Mouse (Mus musculus) hindbrain, postnatal 0 days (tissue): Measurements from ENCODE around the gene Spats1. TPM values are rescaled to one million over a fixed set of nuclear protein-coding genes. Genes with fewer than 3 reads are reported as not detected.

ENCODE experiments used
- ATAC-seq: fragments of 200-750 bp; cut with Nextera tagmentation; 2 replicates; pipeline ENCODE4 v1.8.0; 2017; ENCODE audit warnings: mild to moderate bottlenecking, moderate TSS enrichment, moderate library complexity
- DNase-seq: peaks from one replicate; pipeline ENCODE4 v3.0.0-alpha.2; 2015; ENCODE audit warnings: low spot score
- H3K27ac ChIP-seq: fragments of 300-500 bp; sonication (generic); 2 replicates; pipeline ENCODE4 v1.5.1; 2014; ENCODE audit warnings: mild to moderate bottlenecking
- H3K27me3 ChIP-seq: fragments of 300-500 bp; sonication (generic); 2 replicates; pipeline ENCODE4 v1.6.1; 2014; ENCODE audit warnings: low read length, mixed read lengths; ENCODE audit not compliant: insufficient read depth
- H3K36me3 ChIP-seq: fragments of 300-500 bp; sonication (generic); 2 replicates; pipeline ENCODE4 v1.6.1; 2014; ENCODE audit warnings: low read length, mixed read lengths; ENCODE audit not compliant: insufficient read depth
- H3K4me1 ChIP-seq: fragments of 300-500 bp; sonication (generic); 2 replicates; pipeline ENCODE4 v1.6.1; 2014; ENCODE audit warnings: antibody characterized with exemption, low read length, mixed read lengths; ENCODE audit not compliant: insufficient read depth
- H3K4me2 ChIP-seq: fragments of 300-500 bp; sonication (generic); 2 replicates; pipeline ENCODE4 v1.6.1; 2014; ENCODE audit warnings: low read depth, mild to moderate bottlenecking, low read length, moderate library complexity, mixed read lengths
- H3K4me3 ChIP-seq: fragments of 300-500 bp; sonication (generic); 2 replicates; pipeline ENCODE4 v1.5.1; 2014; ENCODE audit warnings: low read length
- H3K9ac ChIP-seq: fragments of 300-500 bp; sonication (generic); replicated peaks from 2 replicates; pipeline ENCODE4 v1.6.1; 2014; ENCODE audit warnings: mild to moderate bottlenecking, low read length, moderate library complexity, mixed read lengths
- H3K9me3 ChIP-seq: fragments of 300-500 bp; sonication (generic); 2 replicates; pipeline ENCODE4 v1.6.1; 2016; ENCODE audit warnings: low read length, mixed read lengths
- CTCF ChIP-seq: IDR thresholded peaks from 2 replicates; pipeline ENCODE4 v1.5.1; 2016; ENCODE audit warnings: antibody characterized with exemption, control low read depth, low read depth
- WGBS: fragments of 180-500 bp; shearing (Covaris S2); extraction: QIAGEN DNeasy Blood & Tissue Kit; methylation state at CpG from one replicate; pipeline ENCODE4 v1.1.7; 2014; 5-methylcytosine and 5-hydroxymethylcytosine counted together
- polyA plus RNA-seq: library from polyadenylated mRNA; unstranded; fragments of >200 nt; fragmentation: Nextera tagmentation; extraction: Ambion mirVana; gene quantifications from 2 replicates; pipeline ENCODE4 v1.2.1, GENCODE M21; 2015
- total RNA-seq: library from RNA; depleted of rRNA; stranded (reverse); fragments of >200 nt; gene quantifications from 2 replicates; pipeline ENCODE4 v1.2.3, GENCODE M21; 2014

Gene Spats1
- total and polyA plus RNA-seq, 2 experiments from 2014 or later, result 3.5 to 4.2 TPM

DNA sequence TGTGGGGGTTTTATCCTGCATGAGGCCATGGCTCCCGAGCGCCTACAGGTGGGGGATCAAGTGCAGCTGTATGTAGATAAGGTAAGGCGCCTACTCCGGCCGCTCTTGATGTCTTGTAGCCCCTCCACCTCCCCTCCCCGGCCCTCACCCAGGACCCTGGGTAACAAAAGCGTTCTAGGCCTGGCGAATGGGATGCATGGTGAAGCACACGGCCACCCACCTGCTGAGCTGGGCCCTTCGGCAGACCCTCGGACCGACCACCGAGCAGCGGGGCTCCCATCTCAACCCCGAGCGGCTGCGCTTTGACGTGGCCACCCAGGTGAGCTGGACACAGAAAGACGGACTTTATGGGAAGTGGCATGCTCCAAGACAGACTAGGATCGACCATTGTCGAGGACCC is 41.9 kb upstream of the Spats1 start:
- ATAC-seq (no peak), DNase-seq (no peak)
- no peaks in the 10 kb centered on the region for H3K9me3 ChIP-seq
- H3K27me3 ChIP-seq, result no peaks in the 10 kb centered on the region
- H3K27ac ChIP-seq, result no peak overlapping the region
- TF ChIP-seq CTCF, result no peak
- WGBS, result 91% methylated on average over 21 of the region's 21 CpGs
- H3K4me3 ChIP-seq, result no peak overlapping the region
- H3K9ac ChIP-seq, result no peak overlapping the region
- H3K36me3 ChIP-seq, result peaks cover 3% of the 10 kb centered on the region; the same call in 1 of the 2 replicates
- no peak overlapping the region for H3K4me2 ChIP-seq
- peaks cover under 1% of the 10 kb centered on the region; the same call in 1 of the 2 replicates for H3K4me1 ChIP-seq

DNA sequence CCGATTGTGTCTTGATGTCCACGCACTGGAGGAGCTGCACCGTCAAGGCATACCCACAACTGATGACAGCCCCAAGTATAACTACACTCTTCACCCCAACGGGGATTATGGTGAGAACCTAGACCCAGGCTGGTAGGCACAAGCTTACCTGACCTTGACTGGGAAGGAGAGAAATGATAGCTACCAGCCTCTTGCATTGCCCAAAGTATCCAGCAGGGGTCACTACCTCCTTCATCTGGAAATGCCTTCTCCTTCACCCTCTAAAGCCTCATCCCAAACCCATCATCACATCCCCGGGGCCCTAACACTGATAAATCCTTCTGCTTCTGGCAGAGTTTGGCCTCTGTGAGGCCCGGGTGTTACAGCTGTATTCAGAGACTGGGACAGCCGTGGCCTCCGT is 41.3 kb upstream of the Spats1 start:
- TF ChIP-seq CTCF, result peak; percentile 96
- Histone ChIP-seq H3K4me3 (no peak overlapping the region), H3K36me3 (peaks cover 3% of the 10 kb centered on the region; the same call in 1 of the 2 replicates), H3K4me1 (no peaks in the 10 kb centered on the region), H3K27ac (no peak overlapping the region), H3K9me3 (no peaks in the 10 kb centered on the region), H3K27me3 (no peaks in the 10 kb centered on the region), H3K9ac (no peak overlapping the region), H3K4me2 (no peak overlapping the region)
- DNase-seq, result peak; percentile 86
- WGBS, result 45% methylated on average over 8 of the region's 8 CpGs
- peak; percentile 44 for ATAC-seq

- Histone ChIP-seq H3K4me1 (no peaks in the 10 kb centered on the region), H3K36me3 (peaks cover 3% of the 10 kb centered on the region; the same call in 1 of the 2 replicates), H3K4me2 (no peak overlapping the region), H3K27me3 (no peaks in the 10 kb centered on the region), H3K4me3 (no peak overlapping the region), H3K9ac (no peak overlapping the region), H3K27ac (no peak overlapping the region), H3K9me3 (no peaks in the 10 kb centered on the region)
- no peak for TF ChIP-seq CTCF
- ATAC-seq (no peak), DNase-seq (no peak)
- WGBS, result 87% methylated on average over 10 of the region's 10 CpGs
These were observed 40.6 kb upstream of the Spats1 start for GRCm38 (mm10) chr17:45515806-45516205.

DNA sequence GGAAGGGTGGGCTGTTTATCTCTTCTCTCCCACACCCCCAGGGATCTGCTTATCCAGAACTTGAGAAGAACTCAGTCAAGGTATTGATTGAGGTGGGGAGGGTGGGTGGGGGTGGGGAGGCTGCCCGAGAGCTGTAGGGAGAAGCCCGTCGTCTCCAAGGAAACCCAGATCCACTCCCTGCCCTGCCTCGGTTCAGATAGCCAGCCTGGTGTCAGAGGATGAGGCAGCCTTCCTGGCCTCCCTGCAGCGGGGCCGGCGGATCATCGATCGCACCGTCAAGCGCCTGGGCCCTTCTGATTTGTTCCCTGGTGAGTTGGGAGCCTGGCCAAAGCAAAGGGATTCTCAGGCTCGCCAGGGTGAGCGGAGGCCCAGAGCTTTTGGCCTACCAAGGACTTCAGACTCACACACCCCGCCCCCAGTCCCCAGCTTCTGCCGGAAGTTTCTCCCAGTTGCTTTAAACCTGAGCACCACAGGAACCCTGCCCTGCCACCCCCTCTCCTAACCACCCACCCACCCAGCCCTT is 40.0 kb upstream of the Spats1 start:
- TF ChIP-seq CTCF, result no peak
- no peak overlapping the region for H3K9ac ChIP-seq
- no peaks in the 10 kb centered on the region for H3K9me3 ChIP-seq
- H3K4me3 ChIP-seq, result no peak overlapping the region
- H3K36me3 ChIP-seq, result peaks cover 6% of the 10 kb centered on the region; the same call in 1 of the 2 replicates
- no peak for ATAC-seq
- 56% methylated on average over 15 of the region's 15 CpGs for WGBS
- H3K4me1 ChIP-seq, result no peaks in the 10 kb centered on the region
- H3K4me2 ChIP-seq, result no peak overlapping the region
- H3K27ac ChIP-seq, result no peak overlapping the region
- DNase-seq, result no peak
- no peaks in the 10 kb centered on the region for H3K27me3 ChIP-seq

GRCm38 (mm10) chr17:45511757-45512156 is 36.5 kb upstream of the Spats1 start:
- H3K4me1 ChIP-seq, result peaks cover 4% of the 10 kb centered on the region; the same call in 1 of the 2 replicates
- no peak overlapping the region for H3K4me2 ChIP-seq
- ATAC-seq (no peak), DNase-seq (no peak)
- no peaks in the 10 kb centered on the region for H3K27me3 ChIP-seq
- H3K9ac ChIP-seq, result no peak overlapping the region
- H3K9me3 ChIP-seq, result no peaks in the 10 kb centered on the region
- H3K4me3 ChIP-seq, result no peak overlapping the region
- 93% methylated on average over 4 of the region's 4 CpGs for WGBS
- peaks cover 9% of the 10 kb centered on the region; the same call in 1 of the 2 replicates for H3K36me3 ChIP-seq
- H3K27ac ChIP-seq, result no peak overlapping the region
- no peak for TF ChIP-seq CTCF

- 95% methylated on average over 4 of the region's 4 CpGs for WGBS
- DNase-seq (no peak), ATAC-seq (no peak)
- H3K4me1 ChIP-seq, result peaks cover 4% of the 10 kb centered on the region; the same call in 1 of the 2 replicates
- no peaks in the 10 kb centered on the region for H3K9me3 ChIP-seq
- peaks cover 9% of the 10 kb centered on the region; the same call in 1 of the 2 replicates for H3K36me3 ChIP-seq
- no peak overlapping the region for H3K27ac ChIP-seq
- no peak overlapping the region for H3K9ac ChIP-seq
- H3K4me3 ChIP-seq, result no peak overlapping the region
- H3K27me3 ChIP-seq, result no peaks in the 10 kb centered on the region
- TF ChIP-seq CTCF, result no peak
- H3K4me2 ChIP-seq, result no peak overlapping the region
These were observed 35.7 kb upstream of the Spats1 start for GRCm38 (mm10) chr17:45510871-45511270.

DNA sequence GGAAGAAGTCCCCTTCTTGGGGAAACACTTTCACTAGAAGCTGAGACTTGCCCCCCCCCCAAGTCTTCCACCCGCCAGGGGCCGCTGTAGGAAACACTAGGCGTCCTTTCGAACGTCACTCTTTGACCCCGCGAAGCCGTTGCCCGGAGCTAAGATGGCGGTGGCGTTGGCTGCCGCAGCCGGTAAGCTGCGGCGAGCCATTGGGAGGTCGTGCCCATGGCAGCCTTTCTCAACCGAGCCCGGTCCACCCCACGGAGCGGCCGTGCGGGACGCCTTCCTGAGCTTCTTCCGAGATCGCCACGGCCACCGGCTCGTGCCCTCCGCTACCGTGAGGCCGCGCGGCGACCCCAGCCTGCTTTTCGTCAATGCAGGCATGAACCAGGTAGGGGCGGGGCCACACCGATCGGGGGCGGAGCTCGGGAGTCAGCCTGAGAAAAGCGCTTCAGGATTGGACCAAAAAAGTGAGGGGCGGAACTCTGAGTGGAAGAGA is 31.5 kb upstream of the Spats1 start, which contains the start of gene Aars2:
Gene Aars2 (plus strand): TSS at position 142 of the 490 bp plus-strand sequence.
- H3K9ac ChIP-seq, result peak within 1 kb of the TSS; percentile 81
- under 1% methylated on average over 42 of the region's 42 CpGs for WGBS
- peak; percentile 96 for ATAC-seq
- DNase-seq, result peak; percentile 97
- H3K4me3 ChIP-seq, result peak within 1 kb of the TSS; percentile 84
- H3K27me3 ChIP-seq, result no peaks in the 10 kb centered on the region
- H3K27ac ChIP-seq, result peak within 1 kb of the TSS; percentile 93
- peak; percentile 92 for TF ChIP-seq CTCF
- no peaks in the 10 kb centered on the region for H3K9me3 ChIP-seq
- peaks cover 5% of the 10 kb centered on the region; the same call in 1 of the 2 replicates for H3K36me3 ChIP-seq
- peak within 1 kb of the TSS; percentile 56 for H3K4me2 ChIP-seq
- H3K4me1 ChIP-seq, result peaks cover 4% of the 10 kb centered on the region; the same call in 1 of the 2 replicates
